Mouse (Mus musculus) spleen, postnatal 36 days (tissue): ENCODE measurements around the gene Zfp119a.
"Not testable (repeated sequence)": the region's sequence is repeated elsewhere in the genome, so short reads cannot be mapped to it uniquely, and the experiment has no call there.

ENCODE experiments used
- DNase-seq, 2 experiments: peaks; one replicate each; pipeline ENCODE4 v3.0.0; 2022; ENCODE audit warnings: low spot score in 2 of 2, mixed read lengths in 1 of 2

Zfp119a gene

GRCm38 (mm10) chr17:55878636-55879369 is at the start of gene Zfp119a:
Gene Zfp119a, minus strand, starts transcription at chr17:55878930.
- peak; percentile 73 for DNase-seq

- DNase-seq = no peak
These were observed 27.9 kb upstream of the Zfp119a start for GRCm38 (mm10) chr17:55906669-55907068.

GRCm38 (mm10) chr17:55904131-55904530 is 25.4 kb upstream of the Zfp119a start:
- DNase-seq = no peak

GRCm38 (mm10) chr17:55903687-55904086 is 25.0 kb upstream of the Zfp119a start:
- DNase-seq = no peak

GRCm38 (mm10) chr17:55903087-55903486 is 24.4 kb upstream of the Zfp119a start:
- no peak for DNase-seq

- DNase-seq = peak; percentile 4 to 9
These were observed 13.8 kb upstream of the Zfp119a start for GRCm38 (mm10) chr17:55892406-55892955.

GRCm38 (mm10) chr17:55884912-55885311 is 6.2 kb upstream of the Zfp119a start:
- DNase-seq = no peak

GRCm38 (mm10) chr17:55883631-55884030 is 4.9 kb upstream of the Zfp119a start:
- no peak for DNase-seq

GRCm38 (mm10) chr17:55878282-55878635 is 471 bp downstream of the Zfp119a start:
- DNase-seq = not testable (repeated sequence)

GRCm38 (mm10) chr17:55877184-55877583 is 1.5 kb downstream of the Zfp119a start:
- no peak for DNase-seq

- DNase-seq = no peak
These were observed 35.7 kb downstream of the Zfp119a start for GRCm38 (mm10) chr17:55843067-55843466.

GRCm38 (mm10) chr17:55821566-55821965 is 57.2 kb downstream of the Zfp119a start:
- no peak for DNase-seq

GRCm38 (mm10) chr17:55816853-55817252 is 61.9 kb downstream of the Zfp119a start:
- no peak for DNase-seq
